Mouse (Mus musculus): ENCODE measurements at regions not wholly inside any gene's neighbourhood (a gene's known extent, or its start where the extent isn't known, plus 50 kb on each side); places are given as distances from the start of the nearest gene placed in this dataset.

DNA sequence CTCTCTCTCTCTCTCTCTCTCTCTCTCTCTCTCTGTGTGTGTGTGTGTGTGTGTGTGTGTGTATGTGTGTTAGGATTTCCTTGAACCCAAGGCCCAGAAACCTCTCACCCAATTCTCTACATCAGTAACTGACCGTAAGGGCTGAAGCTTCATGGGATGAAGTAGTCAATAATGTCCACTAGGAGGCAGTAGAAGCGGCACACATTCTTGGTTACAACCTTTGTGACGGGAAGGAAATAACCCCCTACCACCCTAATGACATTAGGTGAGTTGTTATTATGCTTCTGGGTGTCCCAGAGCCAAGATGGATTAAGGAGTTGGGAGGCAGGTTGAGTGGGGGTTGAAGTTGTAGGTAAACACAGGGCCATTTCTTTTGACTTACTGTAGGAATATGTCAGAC, 55.5 kb upstream of the Itprid1 start:
- TF ChIP-seq CTCF (IDR thresholded peaks at IDR 0.05; ENCODE audit: low read depth): peak; percentile 60
- Histone ChIP-seq H3K4me2 (replicated peaks; ENCODE audit: low read depth) (no peak overlapping the region), H3K4me3 (ENCODE audit: low read depth, low read length) (no peak overlapping the region), H3K9ac (ENCODE audit: low read depth, low read length) (no peak overlapping the region), H3K36me3 (ENCODE audit: control insufficient read depth, insufficient read depth) (no peaks in the 10 kb centered on the region), H3K27ac (ENCODE audit: low read depth, low read length) (no peak overlapping the region), H3K27me3 (replicated peaks; ENCODE audit: control insufficient read depth, insufficient read depth, low read length) (no peaks in the 10 kb centered on the region), H3K4me1 (replicated peaks; ENCODE audit: control insufficient read depth, insufficient read depth, low read length) (no peaks in the 10 kb centered on the region), H3K9me3 (ENCODE audit: control insufficient read depth) (no peaks in the 10 kb centered on the region)
- WGBS: 43% methylated on average over 3 of the region's 3 CpGs
- ATAC-seq: no peak

DNA sequence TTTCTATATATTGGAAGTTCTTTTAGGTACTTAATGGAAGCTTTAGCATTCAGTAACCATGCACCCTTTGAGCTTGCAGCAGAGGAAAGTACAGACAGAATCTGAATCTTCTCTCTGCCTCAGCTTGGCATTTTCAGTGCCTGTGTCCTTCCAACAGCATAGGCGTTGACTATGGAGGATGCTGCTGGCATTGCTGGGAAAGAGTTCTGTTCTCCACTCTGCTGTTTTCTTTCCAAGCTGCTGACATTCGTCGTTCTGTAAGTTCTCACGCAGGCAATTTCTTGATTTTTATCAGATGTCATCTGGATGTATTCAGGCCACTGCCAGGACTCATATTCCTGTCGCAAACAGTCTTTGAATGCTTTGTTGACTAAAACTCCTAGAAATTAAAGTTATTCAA, 61.2 kb upstream of the Itprid1 start:
- no peak for TF ChIP-seq CTCF (IDR thresholded peaks at IDR 0.05; ENCODE audit: low read depth)
- Histone ChIP-seq H3K36me3 (ENCODE audit: control insufficient read depth, insufficient read depth) (no peaks in the 10 kb centered on the region), H3K4me1 (replicated peaks; ENCODE audit: control insufficient read depth, insufficient read depth, low read length) (no peaks in the 10 kb centered on the region), H3K9me3 (ENCODE audit: control insufficient read depth) (no peaks in the 10 kb centered on the region), H3K27me3 (replicated peaks; ENCODE audit: control insufficient read depth, insufficient read depth, low read length) (no peaks in the 10 kb centered on the region), H3K4me3 (ENCODE audit: low read depth, low read length) (no peak overlapping the region), H3K4me2 (replicated peaks; ENCODE audit: low read depth) (no peak overlapping the region), H3K9ac (ENCODE audit: low read depth, low read length) (no peak overlapping the region), H3K27ac (ENCODE audit: low read depth, low read length) (no peak overlapping the region)
- 83% methylated on average over 5 of the region's 5 CpGs for WGBS
- ATAC-seq: no peak

DNA sequence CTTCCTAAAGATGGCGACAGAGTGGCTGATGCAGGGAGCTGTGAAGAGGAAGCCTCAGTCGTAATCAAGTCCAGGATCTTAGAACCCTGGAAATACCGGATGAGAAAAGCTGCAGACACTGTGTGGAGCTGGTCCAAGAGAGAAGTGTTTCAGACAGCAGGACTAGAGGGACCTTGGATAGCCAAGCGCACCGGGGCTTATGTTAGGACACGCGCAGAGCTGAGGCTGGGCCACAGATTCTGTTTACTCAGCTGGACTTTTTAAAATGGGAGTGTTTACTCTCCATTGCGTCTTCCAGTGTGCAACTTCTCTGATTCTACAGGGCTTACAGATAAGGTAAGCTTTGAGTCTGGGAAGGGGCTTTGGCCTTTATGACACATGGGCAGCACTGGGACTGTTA, 66.4 kb upstream of the Itprid1 start:
- Histone ChIP-seq H3K4me2 (replicated peaks; ENCODE audit: low read depth) (no peak overlapping the region), H3K4me1 (replicated peaks; ENCODE audit: control insufficient read depth, insufficient read depth, low read length) (no peaks in the 10 kb centered on the region), H3K9me3 (ENCODE audit: control insufficient read depth) (no peaks in the 10 kb centered on the region), H3K4me3 (ENCODE audit: low read depth, low read length) (no peak overlapping the region), H3K27ac (ENCODE audit: low read depth, low read length) (no peak overlapping the region), H3K36me3 (ENCODE audit: control insufficient read depth, insufficient read depth) (no peaks in the 10 kb centered on the region), H3K27me3 (replicated peaks; ENCODE audit: control insufficient read depth, insufficient read depth, low read length) (no peaks in the 10 kb centered on the region), H3K9ac (ENCODE audit: low read depth, low read length) (no peak overlapping the region)
- no peak for ATAC-seq
- WGBS: 36% methylated on average over 8 of the region's 8 CpGs
- no peak for TF ChIP-seq CTCF (IDR thresholded peaks at IDR 0.05; ENCODE audit: low read depth)

DNA sequence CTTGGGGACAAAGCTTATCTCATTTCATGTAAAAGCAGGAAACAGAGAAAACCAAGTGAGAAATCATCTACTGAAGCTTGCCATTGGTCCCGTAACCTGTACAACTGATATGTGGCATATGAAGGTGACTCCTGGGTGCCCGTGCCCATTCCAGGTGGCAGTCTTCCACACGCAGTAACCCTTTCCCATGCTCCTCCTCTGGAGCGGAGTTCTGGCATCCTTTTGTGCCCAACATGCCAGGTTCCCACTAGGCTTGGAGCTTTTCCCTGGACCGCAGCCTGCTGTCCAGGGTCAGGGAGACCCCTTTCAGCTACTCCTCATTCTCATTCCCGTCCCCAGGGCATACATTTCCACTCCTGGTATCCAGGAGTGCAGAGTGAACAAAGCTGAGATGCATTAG, 74.4 kb upstream of the Neurod6 start:
- WGBS: 85% methylated on average over 6 of the region's 6 CpGs
- H3K9me3 ChIP-seq (ENCODE audit: control insufficient read depth): no peaks in the 10 kb centered on the region
- H3K27ac ChIP-seq (ENCODE audit: low read depth, low read length): no peak overlapping the region
- no peak for TF ChIP-seq CTCF (IDR thresholded peaks at IDR 0.05; ENCODE audit: low read depth)
- no peak overlapping the region for H3K4me2 ChIP-seq (replicated peaks; ENCODE audit: low read depth)
- no peak overlapping the region for H3K9ac ChIP-seq (ENCODE audit: low read depth, low read length)
- H3K36me3 ChIP-seq (ENCODE audit: control insufficient read depth, insufficient read depth): no peaks in the 10 kb centered on the region
- no peaks in the 10 kb centered on the region for H3K27me3 ChIP-seq (replicated peaks; ENCODE audit: control insufficient read depth, insufficient read depth, low read length)
- no peak overlapping the region for H3K4me3 ChIP-seq (ENCODE audit: low read depth, low read length)
- H3K4me1 ChIP-seq (replicated peaks; ENCODE audit: control insufficient read depth, insufficient read depth, low read length): no peaks in the 10 kb centered on the region
- no peak for ATAC-seq

DNA sequence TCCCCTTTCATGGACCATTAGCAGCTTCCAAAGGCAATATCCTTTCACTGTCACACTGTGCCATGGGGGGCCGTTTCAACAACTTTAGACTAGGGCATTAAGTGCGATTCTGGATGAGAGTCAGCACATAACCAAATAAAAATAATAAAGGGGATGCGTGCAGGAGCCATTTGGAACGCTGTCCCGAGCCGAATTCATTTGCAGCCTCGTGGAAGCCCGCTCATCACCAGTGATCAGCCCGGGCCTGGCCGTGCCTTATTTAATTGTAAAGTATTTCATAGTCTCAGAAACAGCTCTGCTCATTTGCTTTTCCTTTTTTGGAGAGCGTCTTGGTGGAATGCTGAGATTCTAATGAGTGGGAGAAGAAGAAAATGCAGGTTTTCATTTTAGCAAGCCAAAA, 69.8 kb upstream of the Neurod6 start:
- no peak for TF ChIP-seq CTCF (IDR thresholded peaks at IDR 0.05; ENCODE audit: low read depth)
- no peaks in the 10 kb centered on the region for H3K4me1 ChIP-seq (replicated peaks; ENCODE audit: control insufficient read depth, insufficient read depth, low read length)
- WGBS: 87% methylated on average over 11 of the region's 11 CpGs
- H3K4me3 ChIP-seq (ENCODE audit: low read depth, low read length): no peak overlapping the region
- no peaks in the 10 kb centered on the region for H3K9me3 ChIP-seq (ENCODE audit: control insufficient read depth)
- no peak overlapping the region for H3K27ac ChIP-seq (ENCODE audit: low read depth, low read length)
- no peak overlapping the region for H3K9ac ChIP-seq (ENCODE audit: low read depth, low read length)
- H3K36me3 ChIP-seq (ENCODE audit: control insufficient read depth, insufficient read depth): no peaks in the 10 kb centered on the region
- no peaks in the 10 kb centered on the region for H3K27me3 ChIP-seq (replicated peaks; ENCODE audit: control insufficient read depth, insufficient read depth, low read length)
- H3K4me2 ChIP-seq (replicated peaks; ENCODE audit: low read depth): no peak overlapping the region
- ATAC-seq: no peak

DNA sequence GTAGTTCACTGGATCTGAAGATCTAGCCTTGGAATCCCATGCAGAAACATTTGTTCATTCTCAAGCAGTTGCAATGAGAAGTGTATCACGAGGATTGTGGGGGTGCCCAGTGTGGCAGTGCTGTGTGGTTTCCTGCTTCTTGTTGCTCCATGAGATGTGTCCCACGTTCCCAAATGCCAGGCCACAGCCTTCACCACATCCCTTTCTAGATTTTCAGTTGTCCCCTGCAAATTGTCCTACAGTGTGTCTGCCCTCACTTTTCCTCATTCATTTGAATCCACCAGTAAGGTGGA, 64.7 kb upstream of the Neurod6 start:
- Histone ChIP-seq H3K27me3 (replicated peaks; ENCODE audit: control insufficient read depth, insufficient read depth, low read length) (no peaks in the 10 kb centered on the region), H3K4me1 (replicated peaks; ENCODE audit: control insufficient read depth, insufficient read depth, low read length) (no peaks in the 10 kb centered on the region), H3K36me3 (ENCODE audit: control insufficient read depth, insufficient read depth) (no peaks in the 10 kb centered on the region), H3K27ac (ENCODE audit: low read depth, low read length) (no peak overlapping the region), H3K4me3 (ENCODE audit: low read depth, low read length) (no peak overlapping the region), H3K4me2 (replicated peaks; ENCODE audit: low read depth) (no peak overlapping the region), H3K9ac (ENCODE audit: low read depth, low read length) (no peak overlapping the region), H3K9me3 (ENCODE audit: control insufficient read depth) (no peaks in the 10 kb centered on the region)
- ATAC-seq: no peak
- 56% methylated on average over 2 of the region's 2 CpGs for WGBS
- TF ChIP-seq CTCF (IDR thresholded peaks at IDR 0.05; ENCODE audit: low read depth): no peak

DNA sequence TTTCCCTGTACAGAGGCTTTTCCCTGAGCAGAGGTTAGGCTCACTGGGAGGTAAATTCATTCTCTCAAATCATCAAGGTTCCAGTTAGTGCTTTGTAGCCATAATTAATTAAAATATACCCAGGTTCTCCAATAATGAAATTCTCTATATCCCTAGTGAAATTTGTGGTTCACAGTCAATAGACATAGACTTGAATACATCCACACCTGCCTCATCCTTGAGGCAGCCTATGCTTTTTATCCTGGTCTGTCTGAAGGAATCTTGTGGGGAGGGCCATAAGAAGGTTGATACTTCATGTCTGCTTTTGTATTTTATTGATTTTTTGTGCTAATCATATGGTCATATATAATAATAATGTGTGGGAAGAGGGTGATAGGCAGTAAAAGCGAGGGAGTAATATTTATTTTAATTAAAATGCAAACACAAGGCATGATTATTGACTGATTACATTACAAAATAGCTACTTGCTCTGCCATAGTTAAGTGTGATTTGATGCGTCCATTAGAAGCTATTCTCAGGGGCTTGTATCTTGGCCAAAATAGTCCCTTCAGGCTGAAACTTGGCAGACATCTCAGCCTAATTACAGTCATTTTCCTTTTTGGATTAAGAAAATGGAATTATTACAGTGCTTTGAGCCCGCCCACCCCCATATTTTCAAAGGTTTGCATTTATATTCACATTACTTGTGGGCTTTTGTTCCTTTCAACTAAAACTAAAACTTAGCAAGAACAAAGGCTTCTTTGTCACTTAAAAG, 64.2 kb upstream of the Neurod6 start:
- Histone ChIP-seq H3K9ac (ENCODE audit: low read depth, low read length) (no peak overlapping the region), H3K9me3 (ENCODE audit: control insufficient read depth) (no peaks in the 10 kb centered on the region), H3K27me3 (replicated peaks; ENCODE audit: control insufficient read depth, insufficient read depth, low read length) (no peaks in the 10 kb centered on the region), H3K27ac (ENCODE audit: low read depth, low read length) (no peak overlapping the region), H3K36me3 (ENCODE audit: control insufficient read depth, insufficient read depth) (no peaks in the 10 kb centered on the region), H3K4me1 (replicated peaks; ENCODE audit: control insufficient read depth, insufficient read depth, low read length) (no peaks in the 10 kb centered on the region), H3K4me3 (ENCODE audit: low read depth, low read length) (no peak overlapping the region), H3K4me2 (replicated peaks; ENCODE audit: low read depth) (no peak overlapping the region)
- ATAC-seq: no peak
- WGBS: 64% methylated on average over 3 of the region's 3 CpGs
- TF ChIP-seq CTCF (IDR thresholded peaks at IDR 0.05; ENCODE audit: low read depth): no peak
